Mouse (Mus musculus) ES-CJ7 (cell line): Measurements from ENCODE around the gene Serpina3a.

Experiments
- DNase-seq: peaks from one replicate; pipeline ENCODE4 v3.0.0; 2011; ENCODE audit warnings: low read depth, low spot score

Serpina3a gene

DNA sequence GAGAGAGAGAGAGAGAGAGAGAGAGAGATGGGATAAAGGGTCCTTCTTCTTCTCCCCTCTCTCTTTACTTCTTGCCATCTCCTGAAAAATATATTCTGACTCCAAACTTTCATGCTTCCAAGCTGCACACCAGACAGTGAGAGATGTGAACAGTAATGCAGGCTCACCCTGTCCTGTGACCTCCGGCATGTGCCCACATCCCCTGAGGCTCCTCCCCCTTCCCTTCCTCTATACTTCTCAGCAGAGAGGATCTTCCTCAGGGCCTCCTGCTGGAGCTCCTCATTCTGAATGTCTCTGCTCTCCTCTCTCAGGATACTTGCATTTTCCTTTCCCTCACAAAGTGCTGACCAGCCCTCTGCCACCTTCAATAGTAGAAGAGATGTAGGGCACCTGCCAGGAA, 29.9 kb downstream of the Serpina3a start:
- no peak for DNase-seq

DNA sequence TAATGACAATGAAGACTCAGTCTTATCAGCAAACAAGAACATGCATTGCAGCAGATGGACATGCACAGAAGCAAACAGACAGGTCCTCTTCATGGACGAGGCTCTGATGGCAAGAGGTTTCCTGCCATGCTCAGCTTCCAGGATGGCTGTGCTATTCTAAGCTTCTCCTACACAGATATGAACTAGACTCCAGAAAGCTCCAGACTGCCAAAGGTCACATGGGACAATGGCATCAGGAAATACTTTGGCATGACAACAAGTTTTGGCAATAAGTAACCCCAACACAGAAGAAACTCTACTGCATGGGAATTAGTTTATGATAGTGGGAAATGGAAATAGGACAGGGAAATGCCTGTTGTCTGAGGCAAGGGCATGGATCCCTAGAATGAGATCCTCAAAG, 30.8 kb downstream of the Serpina3a start:
- no peak for DNase-seq

GRCm38 (mm10) chr12:104145571-104145970, 33.0 kb downstream of the Serpina3a start:
- no peak for DNase-seq

DNA sequence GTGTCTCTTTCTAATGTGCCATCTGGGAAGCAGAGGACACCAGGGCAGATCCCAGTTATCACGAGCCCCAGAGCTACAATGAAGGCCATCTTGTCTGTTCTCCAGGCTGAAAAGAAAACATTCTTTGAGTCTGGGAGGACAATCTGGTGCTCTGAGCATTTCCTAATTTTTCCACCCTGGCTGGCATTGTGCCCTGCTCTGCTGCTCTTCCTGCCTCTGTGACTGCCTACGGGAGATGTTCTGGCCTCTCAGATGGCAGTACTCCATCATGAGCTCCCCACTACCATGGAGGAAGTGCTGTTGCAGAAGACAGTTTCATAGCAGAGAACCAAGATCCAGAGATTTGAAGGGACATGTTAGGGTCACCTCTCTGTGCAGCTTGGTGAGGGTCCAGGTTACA, 39.5 kb downstream of the Serpina3a start:
- DNase-seq, result no peak

- no peak for DNase-seq
Observed at GRCm38 (mm10) chr12:104153041-104153645, 40.6 kb downstream of the Serpina3a start.

GRCm38 (mm10) chr12:104153656-104154055, 41.1 kb downstream of the Serpina3a start, which contains the start of gene Serpina3c:
TSS of gene Serpina3c (minus strand) at chr12:104153870.
- DNase-seq, result no peak
